Mouse (Mus musculus) ES-E14 (cell line): ENCODE measurements around the gene Dgkb. TPM values are rescaled to one million over a fixed set of nuclear protein-coding genes. Genes with fewer than 3 reads are reported as not detected.

Experiments
- DNase-seq: peaks from one replicate; pipeline ENCODE4 v3.0.0-alpha.2; 2013; ENCODE audit warnings: low read depth, low spot score
- H3K27ac ChIP-seq: 2 replicates; pipeline ENCODE4 v1.5.1; 2012; ENCODE audit warnings: low read depth, mild to moderate bottlenecking, low read length, moderate library complexity, mixed read lengths; ENCODE audit not compliant: poor library complexity, insufficient read depth, severe bottlenecking
- H3K36me3 ChIP-seq: 2 replicates; pipeline ENCODE4 v1.6.1; 2012; ENCODE audit warnings: mild to moderate bottlenecking, low read length, moderate library complexity, mixed read lengths; ENCODE audit not compliant: control insufficient read depth, poor library complexity, insufficient read depth, severe bottlenecking
- H3K4me1 ChIP-seq, 2 experiments: fragments of 150-350 bp in 1 of 2; sonication (generic) in 1 of 2; 2 replicates each; pipeline ENCODE4 v1.6.1; 2012; ENCODE audit warnings: low read length in 2 of 2, mild to moderate bottlenecking in 1 of 2, mixed read lengths in 1 of 2; ENCODE audit not compliant: control insufficient read depth in 2 of 2, insufficient read depth in 2 of 2, poor library complexity in 1 of 2
- H3K4me3 ChIP-seq, 2 experiments: fragments of 150-350 bp in 1 of 2; sonication (generic) in 1 of 2; 2 replicates each; pipeline ENCODE4 v1.5.1; 2012; ENCODE audit warnings: low read length in 2 of 2, low read depth in 1 of 2, mild to moderate bottlenecking in 1 of 2, mixed read lengths in 1 of 2; ENCODE audit not compliant: insufficient read depth in 1 of 2, poor library complexity in 1 of 2, severe bottlenecking in 1 of 2
- H3K9ac ChIP-seq: 2 replicates; pipeline ENCODE4 v1.6.1; 2012; ENCODE audit warnings: low read depth, mild to moderate bottlenecking, low read length, mixed read lengths; ENCODE audit not compliant: poor library complexity, insufficient read depth, severe bottlenecking
- H3K9me3 ChIP-seq: fragments of 150-350 bp; sonication (generic); 2 replicates; pipeline ENCODE4 v1.6.1; 2012; ENCODE audit warnings: low read depth, mild to moderate bottlenecking, low read length; ENCODE audit not compliant: control insufficient read depth, insufficient read depth
- CHD2 ChIP-seq: IDR thresholded peaks from 2 replicates; pipeline ENCODE4 v1.6.1; 2014; ENCODE audit warnings: mild to moderate bottlenecking, low read depth, low read length, inconsistent platforms
- HCFC1 ChIP-seq: IDR thresholded peaks from 2 replicates; pipeline ENCODE4 v1.6.1; 2012; ENCODE audit warnings: low read length, inconsistent platforms, borderline replicate concordance; ENCODE audit not compliant: insufficient read depth
- MAFK ChIP-seq: IDR thresholded peaks from 2 replicates; pipeline ENCODE4 v1.6.1; 2014; ENCODE audit warnings: mild to moderate bottlenecking, low read depth, low read length, inconsistent platforms; ENCODE audit not compliant: insufficient read depth
- ZC3H11A ChIP-seq: IDR thresholded peaks from 2 replicates; pipeline ENCODE4 v1.6.1; 2012; ENCODE audit warnings: low read depth, mild to moderate bottlenecking, inconsistent platforms, low read length, borderline replicate concordance
- ZNF384 ChIP-seq: IDR thresholded peaks from 2 replicates; pipeline ENCODE4 v1.6.1; 2012; ENCODE audit warnings: low read depth, low read length, inconsistent platforms
- in situ Hi-C, 2 experiments: fragments of 600-800 bp; cut with MboI; formaldehyde crosslinking; loops; one replicate each; pipeline ENCODE4 v1.15.1; 2025; ENCODE audit warnings: low sequenced_read_pairs in 2 of 2, inconsistent platforms in 1 of 2; ENCODE audit not compliant: unreplicated experiment in 2 of 2
- total RNA-seq: library from RNA; depleted of rRNA; stranded (reverse); fragments of 300-350 nt; gene quantifications from 2 replicates; pipeline ENCODE4 v1.2.3, GENCODE M21; 2012

Gene Dgkb
- total RNA-seq, 1 experiment: 0.36 TPM

DNA sequence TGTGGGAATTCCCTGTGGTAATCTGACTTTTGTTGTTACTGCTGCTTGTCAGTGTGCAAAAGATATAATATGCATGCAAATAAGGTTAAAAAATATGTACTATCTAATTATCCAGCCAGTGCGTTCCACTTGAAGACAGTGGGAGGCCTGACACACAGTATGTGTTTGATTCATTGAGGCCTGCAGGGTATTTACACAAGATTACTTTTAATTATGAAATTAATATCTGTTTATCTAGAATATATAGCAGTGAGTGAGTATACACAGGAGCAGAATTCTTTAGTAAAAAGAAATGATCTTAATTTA, 618.6 kb downstream of the Dgkb start:
- no peaks in the 10 kb centered on the region for H3K9me3 ChIP-seq
- H3K4me3 ChIP-seq: no peak overlapping the region
- no peak overlapping the region for H3K9ac ChIP-seq
- in situ Hi-C loops: no loop called here
- TF ChIP-seq MAFK (no peak), CHD2 (no peak), ZC3H11A (no peak), HCFC1 (no peak), ZNF384 (no peak)
- DNase-seq: no peak
- no peaks in the 10 kb centered on the region for H3K4me1 ChIP-seq
- H3K36me3 ChIP-seq: no peaks in the 10 kb centered on the region
- H3K27ac ChIP-seq: no peak overlapping the region

DNA sequence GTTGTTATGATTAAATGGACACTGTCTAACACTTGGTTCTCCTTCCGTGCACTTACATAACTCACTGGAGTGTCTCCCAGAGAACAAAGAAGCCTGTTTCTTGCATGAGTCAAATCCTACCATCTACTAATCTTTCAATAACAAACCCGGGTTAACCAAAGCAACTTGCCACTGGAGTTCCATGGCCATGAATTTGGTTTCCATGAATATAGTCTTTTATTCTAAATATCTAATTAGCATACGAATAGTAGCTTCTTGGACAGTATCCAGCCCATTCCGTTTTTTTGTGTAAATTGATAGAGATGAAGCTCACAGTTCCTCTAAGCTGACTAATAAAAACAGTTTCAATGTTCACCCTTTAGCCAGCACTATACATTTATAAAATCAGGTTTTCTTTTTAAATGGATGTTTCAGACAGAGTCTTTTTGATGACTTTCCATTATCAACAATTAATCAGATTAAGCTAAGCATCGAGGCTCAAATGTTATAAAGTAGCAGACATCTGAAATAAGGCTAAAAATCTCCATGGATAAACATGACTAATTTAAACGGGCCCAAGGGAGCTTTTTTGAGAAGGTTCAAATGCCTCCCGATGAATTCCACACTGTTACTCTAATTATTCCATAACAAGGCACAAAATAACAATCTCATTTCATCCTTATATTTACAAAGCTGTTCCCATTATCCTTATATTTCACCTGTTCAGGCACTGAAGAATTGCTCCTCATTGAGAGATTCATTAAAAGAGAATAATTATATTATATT, 633.0 kb downstream of the Dgkb start:
- in situ Hi-C loops: no loop called here
- H3K9me3 ChIP-seq: no peaks in the 10 kb centered on the region

GRCm38 (mm10) chr12:38451677-38452076, 634.2 kb downstream of the Dgkb start:
- no peak overlapping the region for H3K9ac ChIP-seq
- no peak overlapping the region for H3K27ac ChIP-seq
- no peaks in the 10 kb centered on the region for H3K4me1 ChIP-seq
- in situ Hi-C loops: no loop called here
- no peaks in the 10 kb centered on the region for H3K36me3 ChIP-seq
- H3K4me3 ChIP-seq: no peak overlapping the region
- H3K9me3 ChIP-seq: no peaks in the 10 kb centered on the region
- DNase-seq: no peak
- TF ChIP-seq MAFK: no peak

More for the DNA sequence above, 633.0 kb downstream of the Dgkb start:
- Histone ChIP-seq H3K4me1 (no peaks in the 10 kb centered on the region), H3K36me3 (no peaks in the 10 kb centered on the region), H3K9ac (no peak overlapping the region), H3K27ac (no peak overlapping the region), H3K4me3 (no peak overlapping the region)
- DNase-seq: no peak
- no peak for TF ChIP-seq ZNF384
- no peak for TF ChIP-seq ZC3H11A
- TF ChIP-seq MAFK: no peak
- no peak for TF ChIP-seq CHD2
- no peak for TF ChIP-seq HCFC1

- TF ChIP-seq MAFK: no peak
- no peak for TF ChIP-seq CHD2
- no peak for TF ChIP-seq ZC3H11A
- TF ChIP-seq ZNF384: no peak
- TF ChIP-seq HCFC1: no peak
- Histone ChIP-seq H3K27ac (no peak overlapping the region), H3K4me1 (no peaks in the 10 kb centered on the region), H3K4me3 (no peak overlapping the region), H3K36me3 (no peaks in the 10 kb centered on the region), H3K9ac (no peak overlapping the region), H3K9me3 (no peaks in the 10 kb centered on the region)
- no peak for DNase-seq
- in situ Hi-C loops: no loop called here
These were observed 650.7 kb downstream of the Dgkb start for GRCm38 (mm10) chr12:38468191-38468590.

DNA sequence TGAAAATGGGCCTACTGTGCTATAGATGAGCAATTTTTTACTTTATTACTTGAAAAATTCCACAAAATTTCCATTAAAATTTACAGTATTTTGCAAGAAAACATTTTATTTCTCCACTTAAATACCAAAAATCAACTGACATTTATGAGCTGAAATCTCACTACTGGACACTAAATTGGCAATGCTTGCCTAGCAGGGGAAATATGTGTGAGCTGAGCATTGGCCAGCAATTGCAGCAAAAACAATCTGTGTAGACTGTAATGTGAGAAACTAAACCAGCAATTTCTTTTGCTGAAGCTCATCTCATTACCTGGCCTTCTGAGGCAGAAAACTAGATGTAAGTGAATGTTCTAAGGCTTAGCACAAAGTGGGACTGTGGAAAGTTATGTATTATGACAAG, 651.1 kb downstream of the Dgkb start:
- Histone ChIP-seq H3K9ac (no peak overlapping the region), H3K9me3 (no peaks in the 10 kb centered on the region), H3K4me3 (no peak overlapping the region), H3K36me3 (no peaks in the 10 kb centered on the region), H3K27ac (no peak overlapping the region), H3K4me1 (no peaks in the 10 kb centered on the region)
- DNase-seq: no peak
- in situ Hi-C loops: no loop called here
- TF ChIP-seq ZC3H11A (no peak), CHD2 (no peak), ZNF384 (no peak), HCFC1 (no peak)
